Mouse (Mus musculus) splenic B cell, adult 2 months (primary cell): ENCODE measurements at regions not wholly inside any gene's neighbourhood (a gene's known extent, or its start where the extent isn't known, plus 50 kb on each side); places are given as distances from the start of the nearest gene placed in this dataset.

Experiments used
- DNase-seq: peaks from one replicate; pipeline ENCODE4 v3.0.0-alpha.2; 2011; ENCODE audit warnings: low read depth, low spot score
- H3K27me3 ChIP-seq: 2 replicates; pipeline ENCODE4 v1.6.1; 2012; ENCODE audit warnings: mild to moderate bottlenecking, low read length, moderate library complexity, mixed read lengths; ENCODE audit not compliant: control insufficient read depth, poor library complexity, insufficient read depth, severe bottlenecking
- H3K36me3 ChIP-seq: 2 replicates; pipeline ENCODE4 v1.6.1; 2012; ENCODE audit warnings: mild to moderate bottlenecking, low read length, moderate library complexity, mixed read lengths; ENCODE audit not compliant: control insufficient read depth, poor library complexity, insufficient read depth, severe bottlenecking

- no peak for DNase-seq
- H3K36me3 ChIP-seq, result no peaks in the 10 kb centered on the region
- H3K27me3 ChIP-seq, result no peaks in the 10 kb centered on the region
Observed at GRCm38 (mm10) chr1:4570730-4571129, 237.0 kb upstream of the Gm37988 start.

GRCm38 (mm10) chr1:4571299-4572202 lies 236.1 kb upstream of the Gm37988 start:
- H3K27me3 ChIP-seq, result no peaks in the 10 kb centered on the region
- no peak for DNase-seq

GRCm38 (mm10) chr1:4572311-4572710 lies 235.4 kb upstream of the Gm37988 start:
- Histone ChIP-seq H3K36me3 (no peaks in the 10 kb centered on the region), H3K27me3 (no peaks in the 10 kb centered on the region)
- no peak for DNase-seq

More at GRCm38 (mm10) chr1:4571299-4572202, 236.1 kb upstream of the Gm37988 start:
- no peaks in the 10 kb centered on the region for H3K36me3 ChIP-seq

GRCm38 (mm10) chr1:4574101-4574500 lies 233.6 kb upstream of the Gm37988 start:
- H3K27me3 ChIP-seq, result no peaks in the 10 kb centered on the region
- H3K36me3 ChIP-seq, result no peaks in the 10 kb centered on the region
- DNase-seq, result no peak

- no peak for DNase-seq
- Histone ChIP-seq H3K36me3 (no peaks in the 10 kb centered on the region), H3K27me3 (no peaks in the 10 kb centered on the region)
Observed at GRCm38 (mm10) chr1:4576957-4577356, 230.7 kb upstream of the Gm37988 start.

- Histone ChIP-seq H3K36me3 (no peaks in the 10 kb centered on the region), H3K27me3 (no peaks in the 10 kb centered on the region)
- no peak for DNase-seq
Observed at GRCm38 (mm10) chr1:4582534-4582933, 225.2 kb upstream of the Gm37988 start.

GRCm38 (mm10) chr1:4597856-4598255 lies 209.8 kb upstream of the Gm37988 start:
- no peaks in the 10 kb centered on the region for H3K27me3 ChIP-seq
- no peak for DNase-seq
- no peaks in the 10 kb centered on the region for H3K36me3 ChIP-seq

GRCm38 (mm10) chr1:4598425-4598824 lies 209.3 kb upstream of the Gm37988 start:
- Histone ChIP-seq H3K27me3 (no peaks in the 10 kb centered on the region), H3K36me3 (no peaks in the 10 kb centered on the region)

GRCm38 (mm10) chr1:4602386-4602785 lies 205.3 kb upstream of the Gm37988 start:
- no peaks in the 10 kb centered on the region for H3K36me3 ChIP-seq
- DNase-seq, result no peak
- H3K27me3 ChIP-seq, result no peaks in the 10 kb centered on the region

More at GRCm38 (mm10) chr1:4598425-4598824, 209.3 kb upstream of the Gm37988 start:
- no peak for DNase-seq

GRCm38 (mm10) chr1:4608824-4609223 lies 198.9 kb upstream of the Gm37988 start:
- Histone ChIP-seq H3K36me3 (no peaks in the 10 kb centered on the region), H3K27me3 (no peaks in the 10 kb centered on the region)
- DNase-seq, result no peak

- Histone ChIP-seq H3K27me3 (no peaks in the 10 kb centered on the region), H3K36me3 (no peaks in the 10 kb centered on the region)
- no peak for DNase-seq
Observed at GRCm38 (mm10) chr1:4613305-4613704, 194.4 kb upstream of the Gm37988 start.

- Histone ChIP-seq H3K36me3 (no peaks in the 10 kb centered on the region), H3K27me3 (no peaks in the 10 kb centered on the region)
- DNase-seq, result no peak
Observed at GRCm38 (mm10) chr1:4615286-4615685, 192.4 kb upstream of the Gm37988 start.

GRCm38 (mm10) chr1:4617479-4617878 lies 190.2 kb upstream of the Gm37988 start:
- Histone ChIP-seq H3K27me3 (no peaks in the 10 kb centered on the region), H3K36me3 (no peaks in the 10 kb centered on the region)
- DNase-seq, result no peak

- Histone ChIP-seq H3K36me3 (no peaks in the 10 kb centered on the region), H3K27me3 (no peaks in the 10 kb centered on the region)
- DNase-seq, result no peak
Observed at GRCm38 (mm10) chr1:4622408-4622807, 185.3 kb upstream of the Gm37988 start.

GRCm38 (mm10) chr1:4623268-4623667 lies 184.4 kb upstream of the Gm37988 start:
- H3K36me3 ChIP-seq, result no peaks in the 10 kb centered on the region
- DNase-seq, result no peak
- no peaks in the 10 kb centered on the region for H3K27me3 ChIP-seq
